8 mouse cellular contexts compared by ENCODE assay signal in the genomic region with DNA sequence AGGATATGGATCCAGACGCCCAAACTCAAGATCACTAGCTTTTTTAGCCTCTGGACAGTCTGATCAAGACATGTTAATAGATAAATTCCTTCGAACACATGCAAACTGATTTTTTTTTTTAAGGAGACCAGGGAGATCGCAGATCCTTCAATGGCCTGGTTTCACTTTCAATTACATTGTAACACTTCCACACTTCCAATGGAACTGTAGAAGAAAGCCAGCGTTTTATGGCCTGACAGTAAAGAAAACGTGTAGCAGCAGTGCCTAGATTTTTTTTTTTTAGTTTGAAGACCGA. TPM values are rescaled to one million over a fixed set of nuclear protein-coding genes. Genes with fewer than 3 reads are reported as not detected.
DNase-seq lines count a peak whose midpoint lies in the region; ATAC-seq and TF ChIP-seq lines count a peak whose summit lies in the region.

No protein-coding gene starts in this region.

- peaks cover 44% of the 10 kb centered on the region for H3K79me2 ChIP-seq in liver, adult 2 months (ENCODE audit: control insufficient read depth, insufficient read depth, low read length)

- peak overlapping the region; percentile 66 for H3K4me3 ChIP-seq in liver, adult 2 months (ENCODE audit: insufficient read depth, low read depth, low read length)
- H3K4me3 ChIP-seq in embryonic facial prominence, embryonic 12.5 days, result peak overlapping the region; percentile 72
- peak overlapping the region; percentile 74 for H3K4me3 ChIP-seq in limb, embryonic 10.5 days

- TF ChIP-seq POLR2A in liver, adult 2 months (IDR thresholded peaks at IDR 0.05; ENCODE audit: extremely low read depth, insufficient read depth, low read length), result no peak

- under 1% methylated on average over 6 of the region's 6 CpGs for WGBS in liver, adult 2 months
- 27% methylated on average over 6 of the region's 6 CpGs for WGBS in embryonic facial prominence, embryonic 12.5 days
- 37% methylated on average over 6 of the region's 6 CpGs for WGBS in limb, embryonic 10.5 days

- H3K4me1 ChIP-seq in liver, adult 2 months (ENCODE audit: control insufficient read depth, insufficient read depth, low read length), result peaks cover 28% of the 10 kb centered on the region
- peaks cover 23% of the 10 kb centered on the region for H3K4me1 ChIP-seq in embryonic facial prominence, embryonic 12.5 days
- H3K4me1 ChIP-seq in limb, embryonic 10.5 days, result peaks cover 32% of the 10 kb centered on the region

- H3K9ac ChIP-seq in liver, adult 2 months (ENCODE audit: low read depth, low read length), result peak overlapping the region; percentile 90
- peak overlapping the region; percentile 80 for H3K9ac ChIP-seq in embryonic facial prominence, embryonic 12.5 days

- TF ChIP-seq CTCF in liver, adult 2 months (IDR thresholded peaks at IDR 0.05; ENCODE audit: low read depth, low read length), result no peak

- H3K27ac ChIP-seq in liver, adult 2 months (replicated peaks; ENCODE audit: insufficient read depth, low read depth, low read length), result peak overlapping the region; percentile 86
- no peak overlapping the region for H3K27ac ChIP-seq in embryonic facial prominence, embryonic 12.5 days
- no peak overlapping the region for H3K27ac ChIP-seq in limb, embryonic 10.5 days

- peak; percentile 54 for DNase-seq in liver, adult 2 months (ENCODE audit: extremely low read depth, low read depth, low spot score)
- DNase-seq in liver, result no peak
- DNase-seq in limb, embryonic 10.5 days (ENCODE audit: low spot score), result no peak
- peak; percentile 25 for DNase-seq in retina, embryonic 14.5 days (ENCODE audit: low spot score)
- no peak for DNase-seq in embryo, embryonic 10.5 days (ENCODE audit: low spot score)
- DNase-seq in right cerebral cortex, postnatal 36 days (ENCODE audit: low spot score in 2 of 2), result no peak
- no peak for DNase-seq in cerebellum, adult 8-10 months

- H3K9me3 ChIP-seq in embryonic facial prominence, embryonic 12.5 days, result no peaks in the 10 kb centered on the region
- no peaks in the 10 kb centered on the region for H3K9me3 ChIP-seq in limb, embryonic 10.5 days (replicated peaks)

- no peaks in the 10 kb centered on the region for H3K27me3 ChIP-seq in liver, adult 2 months (ENCODE audit: control insufficient read depth, insufficient read depth, low read length)
- H3K27me3 ChIP-seq in embryonic facial prominence, embryonic 12.5 days, result no peaks in the 10 kb centered on the region
- no peaks in the 10 kb centered on the region for H3K27me3 ChIP-seq in limb, embryonic 10.5 days (ENCODE audit: low read depth, poor library complexity, severe bottlenecking)

- no peaks in the 10 kb centered on the region for H3K36me3 ChIP-seq in liver, adult 2 months (ENCODE audit: control insufficient read depth, insufficient read depth, low read length)
- H3K36me3 ChIP-seq in embryonic facial prominence, embryonic 12.5 days, result no peaks in the 10 kb centered on the region
- H3K36me3 ChIP-seq in limb, embryonic 10.5 days, result peaks cover 10% of the 10 kb centered on the region; the same call in 1 of the 2 replicates

- H3K4me2 ChIP-seq in embryonic facial prominence, embryonic 12.5 days (replicated peaks), result peak overlapping the region; percentile 77

- ATAC-seq in embryonic facial prominence, embryonic 12.5 days (ENCODE audit: insufficient number of reproducible peaks, insufficient read depth, low FRiP score, low TSS enrichment), result no peak

RNA-seq across cellular contexts. Expression of a gene that starts 1.2 kb away (rescaled TPM):
- 14.7 and 16.5 TPM in 2 replicates for total RNA-seq in liver, adult 2 months (2014; rRNA removed)
- polyA plus RNA-seq in liver, adult 2 months (2012; rRNA removed), result 18.0 and 19.0 TPM in 2 replicates
- polyA plus RNA-seq in embryonic facial prominence, embryonic 12.5 days (2016; fragmentation: Nextera tagmentation; extraction: Ambion mirVana), result 4.3 and 5.1 TPM in 2 replicates
- polyA plus RNA-seq in limb, embryonic 10.5 days (2016; fragmentation: Nextera tagmentation; extraction: Ambion mirVana), result 2.2 and 2.6 TPM in 2 replicates

RNA-seq across cellular contexts. Expression of a gene that starts 48.1 kb away (rescaled TPM):
- total RNA-seq in liver, adult 2 months (2014; rRNA removed), result 30.8 and 36.7 TPM in 2 replicates
- polyA plus RNA-seq in liver, adult 2 months (2012; rRNA removed), result 41.8 and 47.4 TPM in 2 replicates
- polyA plus RNA-seq in embryonic facial prominence, embryonic 12.5 days (2016; fragmentation: Nextera tagmentation; extraction: Ambion mirVana), result 28.4 and 29.1 TPM in 2 replicates
- 21.2 and 26.2 TPM in 2 replicates for polyA plus RNA-seq in limb, embryonic 10.5 days (2016; fragmentation: Nextera tagmentation; extraction: Ambion mirVana)

Comparison
In these comparisons a context has a peak if more than half of its experiments do, and no peak if none do; other contexts are left out.
1. DNase-seq: peak in liver, adult 2 months (single experiment) and retina, embryonic 14.5 days (single experiment); none in liver (single experiment), limb, embryonic 10.5 days (single experiment), embryo, embryonic 10.5 days (single experiment), right cerebral cortex, postnatal 36 days (0 of 2) and cerebellum, adult 8-10 months (single experiment).
2. Peak in every context shown above with its lines, with median percentiles within 50 percentile points of each other: H3K4me3 ChIP-seq.